Mouse (Mus musculus): ENCODE results near the gene Cdk14. TPM values are rescaled to one million over a fixed set of nuclear protein-coding genes. Genes with fewer than 3 reads are reported as not detected.

Gene Cdk14
- total RNA-seq, 2 experiments from 2014 or later, result 2.5 to 11.1 TPM

DNA sequence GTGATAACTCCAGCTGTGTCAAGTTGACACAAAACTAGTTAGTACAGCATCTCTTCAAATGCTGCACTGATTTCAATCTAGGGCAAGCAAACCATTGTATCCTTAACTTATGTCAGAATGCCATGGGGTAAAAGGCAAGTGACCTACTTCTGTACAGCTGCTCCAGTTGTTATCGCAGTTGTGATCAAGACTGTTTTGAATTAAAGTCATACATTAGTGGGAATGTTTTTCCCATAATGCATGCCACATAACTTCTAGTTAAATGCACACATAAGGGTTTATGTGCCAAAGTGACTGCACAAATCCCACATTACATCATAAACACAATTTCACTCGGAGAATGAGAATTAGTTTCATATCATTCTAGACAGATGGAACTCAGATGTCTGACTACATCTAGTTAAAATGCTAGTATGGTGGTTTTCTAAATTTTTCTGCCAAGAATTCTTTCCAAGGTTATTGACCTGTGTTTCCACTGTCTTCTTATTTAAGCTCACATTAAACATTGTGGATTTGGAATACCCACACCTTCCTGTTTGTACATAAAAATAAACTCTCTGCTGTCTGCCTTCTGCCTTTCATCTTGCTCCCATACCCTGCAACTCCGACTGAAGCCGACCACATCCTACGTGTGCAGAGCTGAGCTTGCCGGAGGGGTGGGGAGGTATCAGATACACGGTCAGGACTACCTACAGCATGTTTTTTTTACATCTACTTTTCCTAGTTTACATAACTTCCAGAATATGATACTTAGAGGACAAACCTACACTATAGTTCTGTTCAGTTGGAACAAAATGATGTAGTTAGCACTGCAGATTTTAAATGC lies 407.4 kb downstream of the Cdk14 start:
- ATAC-seq (ENCODE audit: poor library complexity, severe bottlenecking), result no peak

DNA sequence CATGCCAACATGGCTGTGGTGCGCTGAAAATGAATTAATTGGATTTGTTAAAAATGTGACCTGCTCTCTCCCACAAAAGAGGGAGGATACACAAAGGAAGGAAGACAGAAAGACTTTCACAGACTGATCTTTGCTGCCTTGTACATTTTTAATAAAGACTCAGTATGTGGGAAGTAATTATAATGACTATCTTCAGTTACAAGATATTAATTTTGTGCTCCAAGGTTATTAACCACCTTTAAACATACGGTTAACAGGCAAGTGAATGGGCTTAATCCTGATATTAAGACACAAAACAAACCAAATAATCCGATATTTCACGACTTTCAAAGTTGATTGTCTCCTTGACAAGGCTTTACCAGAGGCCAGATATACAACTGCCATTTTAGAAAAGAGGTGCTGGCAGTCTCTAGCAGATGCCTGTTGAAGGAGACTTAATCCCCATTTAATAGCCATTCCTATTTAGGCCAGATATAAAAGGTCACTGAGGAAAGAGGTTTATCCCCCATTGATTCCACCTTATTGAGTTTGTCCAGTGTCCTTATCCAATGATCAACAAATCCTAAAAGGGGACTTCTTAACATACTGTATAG lies 411.9 kb downstream of the Cdk14 start:
- ATAC-seq (ENCODE audit: poor library complexity, severe bottlenecking), result no peak

DNA sequence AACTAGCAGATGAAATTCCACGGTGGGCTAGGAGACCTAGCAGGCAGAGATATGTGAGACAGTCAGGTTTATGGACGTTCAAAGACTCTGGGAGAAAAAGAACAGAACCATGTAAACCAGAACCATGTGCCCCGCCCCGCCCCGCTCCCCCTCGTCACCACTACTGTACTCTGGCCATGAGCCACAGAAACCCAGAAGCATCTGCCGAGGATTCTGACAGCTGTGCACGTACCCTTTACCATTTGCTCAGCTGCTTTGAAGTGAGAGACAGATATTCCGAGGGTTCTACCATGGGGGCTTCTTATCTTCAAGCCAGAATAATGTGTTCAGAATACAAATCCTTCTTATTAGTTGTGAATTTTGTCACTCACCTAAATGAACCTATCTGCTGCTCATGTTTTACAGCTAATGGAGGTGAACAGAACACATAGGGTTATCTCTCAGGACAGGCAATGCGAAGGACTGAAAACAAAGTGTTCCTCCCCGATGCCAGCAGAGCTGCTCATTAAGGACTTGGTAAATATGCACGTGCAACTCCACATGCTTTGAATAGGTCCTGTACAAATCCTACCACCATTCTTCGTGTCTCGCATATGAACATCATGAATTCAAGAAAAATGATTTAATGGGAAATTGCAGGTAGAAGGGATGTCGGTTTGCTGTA lies 412.5 kb downstream of the Cdk14 start:
- no peak for ATAC-seq (ENCODE audit: poor library complexity, severe bottlenecking)

DNA sequence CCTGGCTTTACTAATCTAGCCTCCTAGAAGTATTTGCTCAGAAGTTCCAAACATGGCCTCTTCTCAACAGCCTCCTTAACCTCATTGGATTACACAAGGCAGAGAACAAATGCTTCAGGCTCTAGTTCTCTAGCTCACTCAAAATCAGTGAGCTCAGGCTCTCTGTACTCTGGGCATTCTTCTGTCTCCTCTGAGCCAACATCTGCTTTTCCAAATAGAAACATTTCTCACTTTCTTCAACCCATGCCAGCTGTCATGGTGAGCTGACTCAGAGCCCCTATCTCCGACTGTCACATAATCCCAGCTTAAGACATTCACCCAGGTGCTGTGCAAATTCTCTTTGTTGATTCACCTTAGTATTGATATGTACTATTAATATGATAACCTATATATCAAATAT lies 414.5 kb downstream of the Cdk14 start:
- no peak for ATAC-seq (ENCODE audit: poor library complexity, severe bottlenecking)

DNA sequence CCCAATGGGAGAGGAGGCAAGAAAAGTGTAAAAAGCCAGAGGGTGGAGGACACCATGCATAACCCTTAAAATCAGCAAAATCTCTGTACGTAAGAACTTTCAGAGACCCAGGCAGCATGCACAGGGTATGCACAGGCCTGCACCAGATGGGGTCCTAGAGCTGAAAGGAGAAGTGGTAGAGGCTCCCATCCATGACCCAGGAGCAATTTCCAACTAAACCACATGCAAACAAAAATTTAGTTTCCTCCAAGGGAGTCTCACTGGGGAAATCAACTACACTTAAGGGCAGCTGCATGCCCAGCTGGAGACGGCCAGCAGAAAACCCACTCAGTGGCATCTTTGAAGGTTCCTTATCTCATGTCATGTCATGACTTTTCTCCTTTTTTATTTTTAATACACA lies 415.4 kb downstream of the Cdk14 start:
- ATAC-seq (ENCODE audit: poor library complexity, severe bottlenecking), result no peak

DNA sequence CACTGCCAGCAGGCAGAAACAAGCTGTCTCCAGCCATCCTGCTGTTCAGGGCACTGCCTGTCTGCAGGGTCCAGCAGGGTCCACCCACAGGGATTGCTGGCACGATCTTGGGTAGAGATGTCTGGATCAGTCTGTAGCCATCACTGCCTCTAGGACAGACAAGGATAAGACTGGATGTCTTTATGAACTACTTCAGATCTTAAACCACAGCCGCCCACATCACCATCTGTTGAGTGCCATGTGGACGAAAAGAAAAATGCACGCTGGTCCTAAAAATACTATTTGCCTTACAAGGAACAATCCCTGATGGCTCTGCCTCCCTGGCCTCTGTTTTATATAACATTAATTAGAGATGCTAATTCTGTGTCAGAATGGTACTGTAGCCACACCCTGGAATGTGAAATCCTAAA lies 426.9 kb downstream of the Cdk14 start:
- no peak for ATAC-seq (ENCODE audit: poor library complexity, severe bottlenecking)

DNA sequence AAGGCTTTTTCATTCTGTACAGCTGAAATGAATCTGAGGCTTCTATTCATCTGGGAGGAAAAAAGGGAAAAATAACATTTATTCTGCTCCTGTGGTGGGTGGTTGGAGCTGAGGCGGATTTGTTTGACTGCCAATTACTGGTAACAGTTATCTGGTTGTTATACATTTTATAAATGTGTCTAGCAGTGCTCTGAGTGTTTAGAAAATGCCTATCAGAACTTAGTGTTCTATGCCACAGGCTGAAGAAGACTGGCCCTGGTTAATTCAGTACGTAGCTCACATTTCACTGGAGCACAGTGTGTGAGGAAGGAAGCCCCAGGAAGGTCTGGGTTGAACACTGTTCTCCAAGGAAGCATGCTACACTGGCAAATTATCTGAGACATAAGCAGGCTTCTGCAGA lies 429.1 kb downstream of the Cdk14 start:
- no peak for ATAC-seq (ENCODE audit: poor library complexity, severe bottlenecking)

DNA sequence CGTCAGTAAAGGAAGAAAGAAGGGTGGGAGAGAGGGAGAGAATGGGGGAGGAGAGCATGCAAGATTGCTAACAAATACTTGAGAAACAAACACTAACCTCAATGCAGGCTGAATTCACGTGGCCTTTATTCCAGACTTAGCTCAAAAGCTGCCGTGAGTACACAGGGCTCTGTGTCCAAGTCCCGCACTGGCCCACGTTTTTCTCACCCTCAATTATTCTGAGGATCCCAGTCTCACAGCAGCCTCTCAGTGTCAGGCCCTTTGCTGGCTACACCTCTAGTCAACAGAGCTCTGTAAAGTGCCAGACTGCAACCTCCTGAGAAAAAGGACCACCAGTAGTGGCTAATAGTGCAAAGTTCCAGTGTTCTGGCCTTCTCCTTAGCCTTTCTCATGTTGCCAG lies 429.9 kb downstream of the Cdk14 start:
- no peak for ATAC-seq (ENCODE audit: poor library complexity, severe bottlenecking)

DNA sequence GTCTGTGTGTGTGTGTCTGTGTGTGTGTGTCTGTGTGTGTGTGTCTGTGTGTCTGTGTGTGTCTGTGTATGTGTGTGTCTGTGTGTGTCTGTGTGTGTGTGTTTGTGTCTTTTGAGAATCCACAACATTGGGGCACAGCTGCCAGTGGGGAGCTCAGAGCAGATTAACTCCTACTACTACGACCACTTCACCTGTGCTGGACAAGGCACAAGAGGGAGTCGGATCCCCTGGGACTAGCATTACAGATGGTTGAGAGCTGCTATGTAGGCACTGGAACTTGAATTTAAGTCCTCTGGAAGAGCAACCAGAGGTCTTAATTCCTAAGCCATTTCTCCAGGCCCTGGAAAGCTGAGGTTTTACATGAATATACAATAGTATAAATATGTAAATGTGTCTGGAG lies 433.9 kb downstream of the Cdk14 start:
- ATAC-seq (ENCODE audit: poor library complexity, severe bottlenecking), result no peak

DNA sequence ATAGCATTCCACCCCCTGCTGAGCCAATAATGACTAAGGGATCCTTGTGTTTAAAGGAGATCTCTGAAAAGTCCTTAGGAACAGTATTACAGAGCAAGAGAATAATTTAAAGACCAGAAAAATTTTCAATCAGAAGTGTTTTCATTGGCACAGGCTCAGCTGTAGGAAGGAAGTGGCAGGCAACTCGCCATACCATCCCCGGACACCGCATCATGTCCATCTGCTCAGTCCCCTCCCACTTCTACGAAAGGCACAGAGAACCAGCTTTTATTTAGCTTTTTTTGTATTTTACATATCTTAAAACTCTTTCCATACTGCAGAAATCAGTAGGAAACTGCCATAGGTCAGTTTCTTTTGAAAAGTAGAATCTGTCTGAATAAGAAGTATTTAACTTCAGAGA lies 440.6 kb downstream of the Cdk14 start:
- no peak for ATAC-seq (ENCODE audit: poor library complexity, severe bottlenecking)

DNA sequence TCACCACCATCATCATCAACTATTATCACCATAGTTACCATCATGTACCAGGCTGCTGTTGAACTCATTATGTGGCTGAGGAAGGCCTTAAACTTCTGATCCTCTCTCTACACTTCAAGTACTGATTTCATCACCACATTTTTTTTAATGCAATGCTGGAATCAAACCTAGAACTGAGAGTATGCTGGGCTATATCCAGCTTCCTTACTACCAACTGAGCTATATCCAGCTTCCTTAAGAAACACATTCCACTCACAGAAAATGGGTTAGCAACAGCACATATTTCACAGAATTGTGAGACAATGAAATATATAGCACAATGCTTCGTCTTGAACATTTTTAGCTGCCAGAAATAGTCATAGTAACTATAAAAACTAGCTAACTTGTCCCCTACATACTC lies 446.7 kb downstream of the Cdk14 start:
- no peak for ATAC-seq (ENCODE audit: poor library complexity, severe bottlenecking)

DNA sequence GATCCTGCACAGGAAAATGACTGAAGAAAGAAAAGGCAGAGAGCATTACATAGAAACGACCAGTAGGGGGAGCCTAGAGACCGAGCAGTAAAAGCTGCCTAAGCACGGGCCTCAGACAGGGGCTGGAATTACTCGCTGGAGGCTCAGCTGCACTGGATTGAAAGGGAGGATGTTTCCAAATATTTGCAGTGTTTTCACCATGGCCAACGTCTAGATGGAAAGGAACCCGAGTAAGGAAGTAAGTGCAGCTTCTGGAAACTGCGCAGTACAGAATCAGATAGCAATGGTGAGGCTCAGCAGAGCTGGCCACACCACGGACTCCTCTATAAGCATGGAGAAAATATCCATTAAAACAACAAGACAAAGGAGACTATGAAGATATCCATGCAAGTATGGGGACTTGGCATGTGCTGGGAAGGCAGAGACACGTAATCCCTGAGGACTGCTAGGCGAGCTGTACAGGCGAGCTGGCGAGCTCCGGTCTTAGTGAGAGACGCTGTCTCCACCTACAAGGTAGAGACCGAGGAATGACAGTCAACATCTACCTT lies 458.0 kb downstream of the Cdk14 start:
- peak; percentile 92 for ATAC-seq (ENCODE audit: poor library complexity, severe bottlenecking)

DNA sequence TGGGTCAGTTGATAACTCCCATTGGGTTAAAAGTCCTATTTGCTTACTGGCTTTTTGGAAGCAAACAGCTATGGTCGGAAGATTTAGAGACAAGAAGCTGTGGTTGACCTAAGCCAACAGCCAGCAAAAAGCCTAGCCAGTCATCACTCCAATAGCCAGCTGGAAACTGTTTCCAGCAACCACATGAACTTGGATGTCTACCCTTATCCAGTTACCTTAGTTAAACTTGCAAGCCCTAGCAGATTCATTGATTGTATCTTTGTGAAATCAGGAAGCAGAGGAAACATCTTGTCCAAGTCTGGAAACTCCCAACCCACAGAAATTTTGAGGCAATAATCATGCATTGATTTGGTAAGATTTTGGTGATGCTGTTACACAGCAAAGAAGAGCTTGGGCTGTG lies 458.5 kb downstream of the Cdk14 start:
- no peak for ATAC-seq (ENCODE audit: poor library complexity, severe bottlenecking)

DNA sequence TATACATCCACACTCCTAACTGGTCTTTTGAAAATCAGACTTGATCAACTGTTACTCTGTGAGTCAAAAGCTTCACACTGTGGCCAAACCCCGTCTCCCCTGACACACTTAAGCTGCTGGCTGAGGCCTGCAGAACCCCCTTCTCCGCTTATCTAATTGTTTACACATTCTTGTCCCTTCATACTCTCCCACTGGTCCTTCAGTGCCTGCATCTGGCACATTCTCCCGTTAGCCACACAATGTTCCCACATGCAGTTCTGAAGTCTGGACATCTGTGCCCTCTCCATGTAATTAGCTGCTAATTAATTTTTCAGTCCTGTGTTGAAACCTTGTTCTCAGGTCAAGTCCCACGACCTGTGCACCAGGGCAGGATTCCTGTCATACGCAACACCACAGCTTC lies 460.7 kb downstream of the Cdk14 start:
- ATAC-seq (ENCODE audit: poor library complexity, severe bottlenecking), result no peak

DNA sequence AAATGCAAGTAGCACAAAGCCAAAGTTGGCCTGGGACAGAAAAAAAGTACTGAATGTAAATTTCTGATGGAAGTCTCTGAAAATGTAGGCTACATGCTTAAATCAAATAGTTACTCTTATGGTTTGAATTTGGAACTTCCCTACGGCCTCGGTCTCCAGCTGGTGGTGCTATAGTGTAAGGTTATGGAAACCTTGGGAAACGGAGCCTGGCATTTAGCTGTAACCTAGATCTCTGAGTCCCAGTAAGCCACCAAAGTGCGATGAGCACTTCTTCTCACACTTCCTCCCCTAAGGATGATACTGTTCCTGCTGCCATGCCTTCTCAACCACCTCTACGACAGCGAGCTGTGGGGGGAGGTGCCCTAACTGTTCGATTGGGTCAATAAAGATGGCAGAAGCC lies 464.1 kb downstream of the Cdk14 start:
- ATAC-seq (ENCODE audit: poor library complexity, severe bottlenecking), result no peak

DNA sequence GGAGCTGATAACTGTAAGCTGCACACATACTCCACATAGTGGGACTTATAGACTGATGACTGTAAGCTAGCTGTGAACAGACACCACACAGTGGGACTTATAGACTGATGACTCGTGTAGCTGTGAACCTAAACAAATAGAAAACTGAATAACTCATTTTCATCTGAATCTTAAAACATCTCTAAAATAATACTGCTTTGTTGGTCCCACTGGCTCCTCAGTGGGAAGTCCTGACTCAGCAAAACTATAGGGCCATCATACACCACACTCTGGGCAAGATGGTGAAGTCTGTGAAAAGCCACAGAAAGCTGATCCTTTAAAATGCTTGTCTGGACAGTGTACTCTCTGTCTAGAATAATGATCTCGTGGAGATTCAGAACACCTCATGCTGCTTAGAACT lies 464.7 kb downstream of the Cdk14 start:
- no peak for ATAC-seq (ENCODE audit: poor library complexity, severe bottlenecking)

DNA sequence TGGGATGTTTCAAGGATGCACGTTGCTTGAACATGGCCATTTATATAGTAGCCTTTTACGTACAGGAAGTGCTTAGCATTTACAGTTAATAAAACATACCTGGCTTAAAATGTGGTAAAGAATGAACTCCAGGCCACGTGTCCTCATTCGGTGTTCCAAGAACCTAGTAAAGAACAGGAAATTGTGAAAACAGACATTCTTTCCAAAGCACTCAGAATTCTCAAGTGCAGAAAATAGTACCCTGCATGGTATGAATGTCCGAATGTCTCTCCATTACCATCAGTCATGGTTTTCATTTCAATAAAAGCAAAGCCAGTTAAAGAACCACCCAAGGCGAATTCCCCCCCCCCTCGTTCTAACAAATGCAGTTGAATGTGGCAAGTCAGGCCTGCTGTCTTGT lies 470.7 kb downstream of the Cdk14 start:
- ATAC-seq (ENCODE audit: poor library complexity, severe bottlenecking), result no peak

DNA sequence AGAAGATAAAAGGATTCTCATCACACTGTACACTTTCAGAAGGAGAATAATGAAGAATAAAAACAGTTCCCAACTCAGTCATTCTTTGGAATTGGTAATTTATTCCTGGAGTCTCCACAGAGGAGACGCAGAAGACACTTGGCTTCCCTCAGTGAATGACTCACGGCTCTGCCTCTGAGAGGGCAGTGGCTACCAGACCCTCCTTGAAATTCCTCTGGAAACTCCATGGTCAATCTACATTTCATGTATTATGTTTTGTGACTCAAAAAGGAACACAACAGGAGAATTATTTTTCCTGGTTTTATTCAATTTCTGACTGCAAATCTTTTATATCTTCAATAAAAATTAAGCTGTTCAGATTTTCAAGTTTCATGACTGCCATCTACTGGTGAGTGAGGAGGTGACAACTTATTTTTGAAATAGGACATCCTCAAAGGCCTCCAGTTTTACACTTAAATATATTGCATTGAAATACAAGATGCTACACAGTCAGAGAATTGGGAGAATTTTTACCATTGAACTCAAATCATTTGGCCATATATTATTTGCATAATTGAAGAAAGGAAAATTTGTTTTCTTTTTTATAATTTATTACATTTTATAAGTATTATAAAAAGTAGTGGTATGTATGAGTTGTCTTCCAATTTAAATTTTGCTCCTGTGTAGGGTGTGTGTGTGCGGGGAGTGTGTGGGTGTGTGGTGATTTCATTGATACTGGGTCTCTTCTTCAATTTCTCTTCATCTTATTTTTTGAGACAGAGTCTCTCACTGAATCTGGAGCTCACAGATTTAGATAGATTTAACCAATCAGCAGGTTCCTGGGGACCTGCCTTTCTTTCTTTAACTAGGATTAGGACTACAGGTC lies 471.8 kb downstream of the Cdk14 start:
- ATAC-seq (ENCODE audit: poor library complexity, severe bottlenecking), result no peak

DNA sequence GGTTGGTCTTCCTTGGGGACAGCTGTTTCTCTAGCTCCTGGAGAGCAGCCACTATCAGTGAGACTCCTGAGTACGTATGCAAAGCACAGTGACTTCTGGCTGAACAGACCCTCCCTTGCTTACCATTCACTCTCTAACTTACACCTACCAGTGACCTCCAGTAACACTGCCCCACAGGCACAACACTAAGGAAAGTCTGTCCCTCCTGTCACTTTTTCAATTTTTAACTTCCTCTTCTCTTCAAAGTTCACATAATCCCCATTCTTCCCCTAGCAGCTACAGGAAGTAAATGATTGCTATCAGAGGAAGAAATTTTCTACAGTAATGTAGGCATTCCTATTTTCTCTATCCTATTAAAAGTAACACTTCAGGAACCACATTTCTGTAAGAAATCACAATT lies 485.0 kb downstream of the Cdk14 start:
- ATAC-seq (ENCODE audit: poor library complexity, severe bottlenecking), result no peak

DNA sequence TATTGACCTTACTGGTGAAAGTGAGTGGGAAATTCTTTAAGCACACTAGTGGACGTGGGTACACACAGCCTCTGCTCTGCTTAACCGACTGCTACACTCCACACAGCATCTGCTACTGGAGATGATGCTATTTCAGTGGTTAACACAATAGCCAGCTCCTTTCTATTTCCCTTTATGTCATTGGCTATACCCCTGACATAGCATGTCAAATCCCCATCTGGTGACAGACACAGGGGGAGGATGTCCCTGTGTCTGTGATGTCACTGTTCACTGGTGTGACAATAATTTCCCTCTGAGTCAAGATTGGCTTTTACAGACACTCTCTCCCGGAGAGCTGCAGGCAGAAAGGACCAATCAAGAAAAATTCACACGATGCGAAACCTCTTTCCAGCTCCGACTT lies 485.6 kb downstream of the Cdk14 start:
- ATAC-seq (ENCODE audit: poor library complexity, severe bottlenecking), result no peak

DNA sequence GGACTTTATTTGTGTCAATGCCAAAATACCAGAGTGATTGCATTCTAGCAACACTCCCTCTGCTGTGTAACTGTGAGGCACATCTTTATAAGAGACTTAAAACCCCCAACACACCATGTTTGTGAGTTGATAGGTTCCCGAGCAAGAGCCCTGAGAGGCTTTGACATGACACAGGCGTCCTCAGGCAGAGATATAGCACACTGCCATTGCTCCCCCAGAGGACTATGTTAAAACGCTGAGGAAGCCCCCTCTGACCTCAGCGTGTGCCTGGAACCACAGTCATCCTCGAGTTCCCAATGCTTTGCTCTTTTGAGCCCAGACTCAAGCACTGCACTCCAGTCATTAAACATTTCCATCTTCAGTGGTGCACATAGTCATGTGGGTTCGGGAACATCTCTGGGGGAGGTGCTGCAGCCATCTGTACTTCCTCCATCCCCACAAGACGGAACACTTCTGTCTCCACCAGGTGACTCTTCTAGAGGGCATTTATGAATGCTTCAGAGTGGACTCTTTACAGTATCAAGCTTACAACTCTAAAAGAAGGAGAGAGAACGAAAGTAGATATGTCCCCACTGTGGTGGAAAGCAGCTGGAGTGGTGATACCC lies 488.5 kb downstream of the Cdk14 start:
- no peak for ATAC-seq (ENCODE audit: poor library complexity, severe bottlenecking)

Measured in megakaryocyte, adult 5-6 weeks (primary cell).